Mouse (Mus musculus) lung, adult 2 months (tissue): ENCODE measurements at regions not wholly inside any gene's neighbourhood (a gene's known extent, or its start where the extent isn't known, plus 50 kb on each side); places are given as distances from the start of the nearest gene placed in this dataset.

Experiments
- CTCF ChIP-seq: fragments of 200-500 bp; IDR thresholded peaks from 2 replicates; pipeline ENCODE4 v1.5.1; 2011; ENCODE audit warnings: mild to moderate bottlenecking, low read length, control low read depth; ENCODE audit not compliant: insufficient read depth
- POLR2A ChIP-seq: fragments of 200-500 bp; IDR thresholded peaks from 2 replicates; pipeline ENCODE4 v1.6.1; 2011; ENCODE audit warnings: low read depth, mild to moderate bottlenecking, control low read depth, low read length, borderline replicate concordance; ENCODE audit errors: extremely low read depth

DNA sequence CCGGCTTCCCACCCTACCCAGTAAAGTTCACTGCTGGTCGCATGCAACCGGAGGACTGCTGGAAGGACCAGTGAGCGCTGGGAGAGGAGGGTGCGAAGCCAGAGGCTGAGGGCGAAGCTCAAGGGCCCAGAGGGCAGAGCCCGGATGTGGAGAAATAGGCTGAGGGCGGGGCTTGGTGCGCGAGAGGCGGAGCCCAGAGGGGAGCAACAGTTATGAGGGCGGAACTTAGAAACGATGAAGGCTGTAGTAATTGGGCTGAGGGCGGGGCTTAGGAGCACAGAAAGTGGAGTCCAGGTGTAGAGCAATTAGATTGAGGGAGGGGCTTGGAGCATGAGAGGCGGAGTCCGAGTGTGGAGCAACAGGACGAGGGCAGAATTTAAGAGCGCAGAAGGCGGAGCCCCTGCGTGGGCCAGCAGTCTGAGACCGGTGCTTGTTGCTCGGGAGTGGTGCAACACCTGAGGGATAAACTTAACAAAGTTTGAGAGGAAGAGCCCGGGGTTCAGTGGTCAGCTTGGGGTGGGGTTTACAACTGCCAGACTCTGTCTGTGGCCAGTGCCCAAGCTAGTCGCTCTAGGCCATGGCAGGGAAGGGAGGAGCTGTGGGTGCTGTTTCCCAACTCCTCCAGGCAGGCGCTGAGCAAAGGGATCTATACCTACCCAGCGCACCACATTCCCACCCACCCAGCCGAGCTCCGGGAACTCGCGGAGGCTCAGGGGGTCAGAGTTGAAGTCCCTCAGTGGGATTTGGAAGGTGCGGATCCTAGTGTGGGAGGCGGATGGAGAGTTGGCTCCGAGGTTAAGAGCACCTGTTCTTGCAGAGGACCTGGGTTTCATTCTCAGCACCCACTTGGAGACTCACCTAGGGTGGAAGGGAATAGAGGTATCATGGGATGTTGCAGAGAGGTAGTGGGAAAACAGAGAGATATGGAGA, 216.2 kb downstream of the Samd9l start:
- TF ChIP-seq CTCF, result no peak
- TF ChIP-seq POLR2A, result no peak
